Mouse (Mus musculus) R1 (cell line): ENCODE data around the gene Anpep.

ENCODE experiments used
- DNase-seq: peaks from one replicate; pipeline ENCODE4 v3.0.0-alpha.2; 2018; ENCODE audit warnings: low read depth, low spot score

Gene Anpep

DNA sequence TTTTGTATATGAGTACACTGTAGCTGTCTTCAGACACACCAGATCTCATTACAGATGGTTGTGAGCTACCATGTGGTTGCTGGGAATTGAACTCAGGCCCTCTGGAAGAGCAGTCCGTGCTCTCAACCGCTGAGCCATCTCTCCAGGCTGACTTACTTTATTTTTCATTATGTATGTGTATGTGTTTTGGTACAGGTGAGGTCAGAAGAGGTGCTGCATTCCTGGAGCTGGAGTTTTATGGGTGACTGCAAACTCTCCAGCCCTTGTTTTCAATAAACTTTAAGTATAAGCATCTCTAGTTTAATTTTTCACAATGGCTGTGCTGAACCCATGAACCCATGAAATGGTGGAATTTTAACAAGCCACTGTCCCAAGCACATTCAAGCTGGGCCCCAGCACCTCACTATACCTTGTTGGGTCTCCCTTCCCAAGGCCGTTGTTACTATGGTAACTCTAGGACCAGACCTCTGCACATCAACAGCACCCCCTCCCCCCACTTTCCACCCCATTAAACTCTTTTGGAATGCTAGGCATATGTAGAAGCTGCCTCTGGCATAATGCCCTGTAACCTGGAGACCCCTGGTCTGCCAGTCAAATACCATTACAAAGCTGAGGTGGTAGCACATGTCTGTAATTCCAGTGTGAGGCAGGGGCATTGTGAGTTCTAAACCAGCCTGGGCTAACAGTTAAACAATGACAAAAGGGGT, 5.6 kb upstream of the Anpep start:
- DNase-seq, result peak; percentile 89

DNA sequence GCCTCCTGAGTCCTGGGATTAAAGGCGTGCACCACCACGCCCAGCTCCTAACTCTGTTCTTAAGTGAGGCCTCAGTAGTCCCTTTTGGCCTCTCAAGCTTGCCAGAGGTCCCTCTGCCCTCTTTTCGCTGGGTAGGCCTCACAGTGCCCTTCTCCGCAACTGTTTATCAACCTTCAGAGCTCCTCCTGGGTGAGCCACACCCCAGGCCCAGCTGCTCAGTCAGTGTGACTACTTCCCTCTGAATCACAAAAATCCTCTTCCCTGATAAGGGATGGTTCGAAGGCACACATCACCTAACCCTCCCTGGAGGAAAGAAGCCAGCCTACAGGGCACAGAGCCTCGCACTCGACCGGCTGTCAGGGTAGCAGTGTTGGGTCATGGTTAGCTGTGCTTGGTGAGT, 935 bp upstream of the Anpep start:
- DNase-seq, result no peak

DNA sequence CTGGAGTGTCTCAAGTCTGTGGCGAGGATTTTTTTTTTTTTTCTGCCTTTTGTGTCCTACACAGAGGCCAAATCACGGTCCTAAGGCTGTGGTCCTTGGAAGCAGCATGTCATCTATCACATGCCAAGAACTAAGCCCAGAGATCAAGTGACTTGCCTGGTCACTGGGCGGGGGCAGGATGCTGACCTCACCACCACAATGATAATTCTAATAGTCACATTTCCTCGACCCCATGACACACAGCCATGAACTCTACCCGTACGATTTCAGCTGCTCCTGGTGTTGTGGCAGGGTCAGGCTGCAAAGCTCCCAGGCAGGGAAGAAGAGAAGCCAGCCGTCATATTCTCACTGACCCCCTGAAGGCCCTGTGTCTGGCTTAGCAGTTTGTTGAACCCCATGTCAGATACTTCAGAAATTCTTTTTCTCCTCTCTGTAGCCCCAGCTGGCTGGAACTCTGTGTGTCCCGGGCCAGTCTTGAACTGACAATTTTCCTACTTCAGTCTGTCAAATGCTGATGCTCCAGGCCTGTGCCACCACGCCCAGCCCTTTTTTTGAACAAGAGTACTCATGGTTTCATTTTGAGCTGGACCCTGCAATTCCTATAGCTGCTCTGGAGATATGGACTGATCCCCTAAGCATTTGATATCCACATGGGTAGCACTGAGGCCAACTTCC, 1.8 kb downstream of the Anpep start:
- DNase-seq, result no peak

DNA sequence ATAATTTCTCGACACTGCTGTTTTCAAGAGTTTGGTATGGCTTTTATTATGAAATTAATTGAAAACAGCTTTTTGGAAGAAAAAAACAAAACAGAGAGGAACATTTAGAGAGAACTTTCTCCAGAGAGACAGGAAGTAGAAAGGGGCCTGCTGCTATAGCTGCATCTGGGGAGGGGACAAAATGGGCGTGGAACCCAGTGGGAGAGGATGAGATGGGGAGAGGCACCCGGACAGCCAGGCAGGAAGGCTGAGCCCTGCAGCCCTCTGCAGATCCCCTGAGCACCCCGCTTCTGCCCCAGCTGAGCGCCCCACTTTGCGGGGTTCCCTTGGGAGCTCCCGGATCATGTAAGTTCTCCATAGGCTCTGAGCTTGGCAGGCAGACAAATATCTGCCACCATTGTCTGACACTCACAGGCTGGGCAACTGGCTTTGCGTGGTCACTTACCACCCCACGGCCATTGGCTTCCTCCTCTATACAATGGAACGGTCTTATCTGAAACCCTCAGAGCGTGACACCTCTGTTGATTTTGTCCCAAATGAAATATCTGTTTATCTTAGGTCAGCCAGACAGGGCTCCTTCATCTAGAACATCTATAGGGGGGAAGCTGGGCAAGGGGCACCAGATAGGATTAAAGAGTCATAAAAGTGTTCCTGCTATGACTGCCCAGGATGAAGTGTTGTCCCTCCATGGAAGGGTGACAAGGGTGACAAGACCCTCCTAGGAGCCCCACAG, 2.5 kb downstream of the Anpep start:
- no peak for DNase-seq

DNA sequence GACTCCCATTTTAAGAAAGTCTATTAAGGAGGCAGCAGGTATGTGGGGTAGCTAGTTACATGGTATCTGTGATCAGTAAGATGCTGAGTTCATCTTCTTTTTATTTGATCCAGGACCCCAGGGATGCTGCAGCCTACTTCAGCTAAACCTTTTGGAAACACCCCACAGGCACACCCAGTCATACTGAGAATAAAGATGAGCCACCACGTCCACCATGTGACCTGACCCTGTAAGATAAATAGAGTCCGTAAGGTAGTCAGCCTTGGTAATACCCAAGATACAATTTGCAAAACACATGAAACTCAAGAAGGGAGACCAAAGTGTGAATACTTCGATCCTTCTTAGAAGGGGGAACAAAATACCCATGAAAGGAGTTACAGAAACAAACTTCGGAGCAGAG, 4.6 kb downstream of the Anpep start:
- DNase-seq, result no peak

DNA sequence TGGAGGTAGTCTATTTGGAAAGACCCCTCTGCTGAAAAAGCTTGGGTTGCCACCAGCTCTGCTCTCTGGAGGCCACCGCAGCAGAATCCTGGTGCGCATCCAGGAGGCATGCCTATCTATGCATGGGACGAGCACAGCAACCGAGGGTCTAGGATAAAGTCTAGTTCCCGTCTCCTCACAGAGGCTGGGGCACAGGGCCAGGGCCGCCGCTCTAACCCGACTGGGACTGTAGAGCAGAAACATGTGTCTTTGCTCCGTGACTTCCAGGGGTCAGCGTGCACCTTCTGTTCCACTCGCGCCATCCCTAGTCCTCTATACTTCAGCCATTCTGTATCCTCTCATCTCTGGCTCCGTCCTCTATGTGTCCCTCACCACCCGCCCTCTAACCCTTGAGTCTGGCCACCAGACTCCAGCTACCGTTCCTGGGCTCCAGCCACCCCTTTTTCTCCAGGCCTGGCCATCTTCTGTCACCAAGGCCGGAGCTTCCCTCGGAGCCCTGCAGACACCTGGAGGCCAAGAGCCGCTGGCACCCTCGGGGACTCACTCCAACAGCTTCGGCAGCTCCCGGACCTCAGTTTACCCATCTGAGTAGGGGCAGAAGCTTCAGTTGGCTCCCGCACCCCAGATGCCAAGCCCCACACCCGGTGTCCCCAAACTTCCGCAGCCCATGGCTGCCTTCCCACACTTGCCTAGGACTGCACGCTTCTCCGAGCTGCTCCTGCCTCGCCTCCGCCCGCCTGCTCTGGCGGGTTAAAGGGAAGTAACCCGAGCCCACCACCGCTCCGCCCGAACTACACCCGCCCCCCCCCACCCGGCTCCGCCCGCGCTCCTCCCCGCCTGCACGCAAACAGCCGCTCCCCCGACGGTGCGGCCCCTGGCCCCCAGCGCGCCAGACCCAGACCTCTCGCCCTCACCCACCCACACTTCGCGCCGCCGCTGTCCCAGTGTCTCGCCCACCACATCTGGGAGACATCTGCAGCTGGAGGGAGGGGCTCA, 13.1 kb downstream of the Anpep start:
- peak; percentile 74 for DNase-seq

DNA sequence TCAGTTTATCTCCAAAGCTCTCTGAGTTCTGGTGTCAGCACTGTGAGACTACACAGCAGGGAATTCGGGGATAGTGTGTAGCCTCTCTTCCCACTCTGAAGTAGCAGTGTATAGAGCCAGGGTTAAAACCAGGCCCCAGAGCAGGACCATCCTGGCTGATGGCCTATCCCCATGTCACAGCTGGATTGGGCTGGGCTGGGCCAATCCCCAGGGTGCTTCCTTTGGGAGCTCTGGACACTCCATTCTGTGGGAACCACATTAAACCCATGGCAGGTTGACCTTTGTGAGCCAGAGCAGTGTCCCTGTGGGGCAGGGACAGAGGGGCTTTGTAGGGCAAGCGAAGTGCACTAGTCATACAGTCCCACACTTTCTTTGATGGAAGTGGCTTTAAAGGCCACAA, 14.5 kb downstream of the Anpep start:
- no peak for DNase-seq

DNA sequence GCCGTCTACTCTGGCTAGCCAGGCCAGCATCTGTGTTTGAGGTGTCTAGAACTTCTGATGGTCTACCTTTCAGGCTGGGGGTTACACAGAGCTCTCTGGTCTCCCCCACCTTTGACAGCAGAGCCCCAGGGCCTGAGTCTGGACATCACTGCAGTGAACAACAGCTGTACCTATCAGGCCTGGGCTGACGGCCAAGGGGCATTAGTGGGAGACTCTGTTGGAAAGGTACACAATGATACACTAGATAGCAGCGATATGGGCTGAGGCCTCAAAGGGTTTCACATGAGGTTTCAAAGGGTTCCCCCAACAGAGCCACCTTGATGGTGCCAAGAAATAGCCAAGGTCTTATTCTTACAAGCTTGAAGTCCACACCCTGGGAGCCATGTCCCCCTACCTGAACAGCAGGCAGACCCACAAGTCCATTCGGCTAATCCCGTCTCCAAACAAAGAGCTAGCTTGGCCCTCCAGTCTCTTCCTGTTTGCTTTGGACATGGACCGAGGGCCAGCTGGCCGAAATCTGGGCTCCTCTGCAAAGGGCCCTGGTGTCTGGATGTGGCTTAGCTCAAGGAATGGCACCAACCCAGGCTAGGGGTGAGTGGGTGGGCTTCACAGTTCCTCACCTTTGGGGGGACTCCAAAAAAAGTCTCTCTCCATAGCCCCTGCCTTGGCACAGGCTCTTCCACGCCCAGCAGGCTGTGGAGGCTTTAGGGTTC, 16.6 kb downstream of the Anpep start:
- DNase-seq, result no peak

DNA sequence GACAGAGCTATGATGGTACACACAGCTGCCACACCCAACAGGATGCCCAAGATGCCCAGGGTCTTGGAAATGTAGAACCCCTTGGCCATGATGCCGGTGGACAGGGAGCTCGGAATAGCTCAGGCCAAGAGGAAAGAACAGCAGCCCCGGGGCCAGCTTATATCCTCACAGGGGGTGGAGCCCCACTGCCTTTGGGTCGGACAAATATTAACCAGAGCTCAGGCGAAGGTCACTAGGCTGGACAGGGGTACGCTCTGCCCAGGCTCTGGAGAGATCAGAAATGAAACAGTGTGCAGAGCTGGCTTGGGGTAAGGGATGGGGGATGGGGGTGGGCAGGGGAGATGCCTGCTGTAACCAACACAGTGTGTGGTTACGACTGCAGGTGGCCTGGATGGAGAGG, 18.7 kb downstream of the Anpep start:
- no peak for DNase-seq

DNA sequence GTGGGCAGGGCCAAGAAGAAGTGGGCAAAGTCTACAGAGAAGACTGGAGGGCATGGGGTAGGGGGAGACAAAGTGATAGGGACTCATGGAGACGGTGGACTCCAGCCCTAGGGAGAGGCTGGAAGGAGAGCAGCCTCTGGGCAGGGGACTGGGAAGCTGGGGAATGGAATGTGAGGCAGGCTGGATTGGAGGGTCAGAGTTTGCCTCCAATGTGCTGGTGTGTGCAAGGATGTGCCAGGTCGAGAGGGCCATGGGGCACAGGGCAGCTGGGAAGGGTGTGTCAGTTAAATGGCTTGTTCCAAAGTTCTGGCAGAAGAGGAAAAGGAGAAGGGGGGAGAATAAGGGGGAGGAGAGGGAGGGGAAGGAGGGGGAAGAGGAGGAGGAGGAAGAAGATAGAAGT, 23.6 kb downstream of the Anpep start:
- DNase-seq, result no peak

DNA sequence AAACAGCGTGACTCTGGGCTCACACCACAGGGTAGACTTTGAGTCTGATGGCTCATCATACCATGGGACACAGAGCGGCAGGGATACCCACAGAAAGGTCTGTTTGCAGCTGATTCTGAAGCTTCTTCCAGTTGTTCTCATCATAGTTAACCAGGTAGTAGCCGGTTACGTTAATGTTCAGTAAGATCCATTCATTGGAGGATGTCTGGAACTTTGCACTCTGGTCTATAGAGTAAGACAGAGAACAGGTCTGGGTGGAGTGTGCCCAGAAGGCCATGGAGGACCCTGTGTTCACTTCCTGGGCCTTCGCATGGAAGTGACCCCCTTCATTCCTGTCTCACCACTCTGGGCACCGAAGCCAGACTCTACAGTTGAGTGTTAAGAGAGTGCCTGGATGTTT, 25.7 kb downstream of the Anpep start:
- DNase-seq, result no peak

DNA sequence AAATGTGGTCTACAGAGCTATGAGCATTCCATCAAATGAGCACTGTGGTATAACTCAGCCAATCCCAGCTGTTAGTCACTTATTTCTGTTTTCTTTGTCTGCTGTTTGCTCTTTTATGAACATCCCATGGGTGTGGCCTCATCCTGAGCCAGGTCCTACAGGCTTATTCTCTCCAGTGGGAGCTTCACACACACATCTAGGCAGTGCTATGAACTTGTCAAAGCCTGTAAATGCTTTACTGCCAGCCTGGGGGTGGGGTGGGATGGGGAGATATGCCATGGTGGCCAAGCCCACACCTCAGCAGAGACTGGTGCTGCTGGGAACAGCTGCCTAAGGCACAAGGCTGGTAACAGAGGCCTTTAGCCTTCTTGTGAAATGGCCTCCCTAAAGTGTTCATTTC, 27.9 kb downstream of the Anpep start:
- DNase-seq, result no peak

DNA sequence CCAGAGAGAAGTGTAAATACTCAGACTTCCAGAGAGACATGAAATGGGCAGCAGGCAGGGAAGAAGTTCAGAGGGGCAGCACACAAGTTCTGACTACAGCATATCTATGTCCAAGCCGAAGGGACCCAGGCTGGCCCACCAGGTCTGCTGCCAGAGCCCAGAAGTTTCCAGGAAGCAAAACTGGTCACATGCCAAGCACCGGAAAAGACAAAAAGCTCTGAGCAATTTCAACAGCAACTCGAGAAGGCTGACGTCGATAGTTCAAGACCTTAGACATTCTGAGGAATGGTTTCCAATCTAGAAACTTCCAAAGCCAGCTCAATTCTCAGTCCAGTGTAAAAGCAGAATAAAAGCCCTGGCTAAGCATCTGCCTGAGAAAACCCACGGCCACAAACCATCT, 29.3 kb downstream of the Anpep start:
- no peak for DNase-seq

DNA sequence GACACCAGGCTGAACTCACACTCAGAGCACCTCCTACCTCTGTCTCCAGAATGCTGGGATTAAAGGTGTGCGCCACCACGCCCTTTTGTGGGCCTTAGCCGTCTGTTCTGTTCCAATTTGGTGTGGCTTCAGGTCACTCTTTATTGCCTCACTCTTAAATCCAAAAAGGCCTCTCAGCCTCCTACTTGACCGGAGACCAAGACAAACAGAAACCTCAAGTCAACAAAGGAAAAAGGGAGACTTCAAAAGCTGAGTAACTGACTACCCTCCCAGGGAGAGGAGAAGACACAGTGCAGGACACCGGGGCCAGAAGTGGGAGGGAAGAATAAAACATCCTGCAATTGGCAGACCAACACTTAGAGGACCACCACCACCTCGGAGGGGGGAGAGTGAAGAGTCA, 29.7 kb downstream of the Anpep start:
- DNase-seq, result no peak

DNA sequence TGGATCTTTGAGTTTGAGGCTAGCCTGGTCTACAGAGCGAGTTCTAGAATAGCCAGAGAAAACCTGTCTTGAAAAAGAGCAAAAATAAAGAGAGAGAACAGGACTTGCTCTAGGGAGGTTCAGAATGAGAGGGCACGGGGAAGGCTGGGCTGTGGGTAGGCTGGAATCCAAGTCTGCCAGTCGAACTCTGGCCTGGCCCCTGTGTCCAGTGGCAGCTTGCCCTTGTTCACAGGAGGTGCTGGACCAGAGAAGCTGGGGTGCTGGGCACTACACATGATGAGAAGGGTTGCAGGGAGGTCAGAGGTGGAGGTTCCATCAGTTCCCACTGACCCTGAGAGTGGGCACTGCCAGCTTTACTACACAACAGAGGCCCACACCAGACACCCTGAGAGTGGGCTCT, 32.5 kb downstream of the Anpep start:
- no peak for DNase-seq

DNA sequence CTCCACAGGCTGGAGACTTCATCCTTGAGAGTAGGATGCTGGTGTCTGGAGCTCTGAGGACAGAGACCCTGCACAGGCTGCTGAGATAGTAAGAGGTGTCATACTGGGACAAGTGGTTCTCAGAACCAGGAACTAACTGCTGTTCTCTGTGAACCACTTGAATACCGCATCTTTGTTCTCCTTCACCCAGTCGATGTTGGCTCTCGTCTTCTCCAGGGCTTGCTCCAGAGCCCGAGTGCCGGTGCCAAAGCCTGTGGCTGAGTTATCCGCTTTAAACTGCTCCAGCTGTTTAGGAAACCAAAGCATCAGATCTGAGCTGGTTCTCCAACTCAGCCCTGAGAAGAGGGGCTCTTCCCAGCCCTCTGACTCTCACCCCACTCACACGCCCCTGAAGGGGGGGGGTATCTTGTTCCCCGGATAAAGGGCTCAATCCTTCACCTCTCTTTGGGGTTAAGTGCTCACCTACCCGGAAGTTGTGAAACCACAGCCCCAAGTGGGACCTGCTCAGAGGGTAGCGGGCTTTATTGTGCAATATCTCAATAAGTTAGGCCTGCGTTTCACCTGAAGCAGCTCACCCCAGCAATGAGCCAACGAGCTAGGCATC, 38.7 kb downstream of the Anpep start:
- no peak for DNase-seq

DNA sequence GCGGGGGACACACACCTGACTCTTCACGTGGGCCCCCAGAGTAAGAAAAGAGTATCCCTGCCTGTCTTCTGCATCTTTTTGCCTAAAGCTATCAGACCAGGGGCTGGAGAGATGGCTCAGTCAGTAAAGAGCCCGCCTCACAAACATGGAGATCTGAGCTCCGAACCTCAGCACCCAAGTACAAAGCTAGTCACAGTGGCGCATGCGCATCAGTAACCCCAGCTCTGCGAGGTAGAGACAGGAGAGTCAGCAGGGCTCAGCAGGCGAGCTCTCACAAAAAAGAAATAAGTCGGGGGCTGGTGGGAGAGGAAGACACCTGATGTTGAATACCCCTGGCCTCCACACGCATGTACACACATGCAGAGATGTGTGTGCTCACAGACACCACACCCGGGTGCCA, 40.9 kb downstream of the Anpep start:
- peak; percentile 77 for DNase-seq

DNA sequence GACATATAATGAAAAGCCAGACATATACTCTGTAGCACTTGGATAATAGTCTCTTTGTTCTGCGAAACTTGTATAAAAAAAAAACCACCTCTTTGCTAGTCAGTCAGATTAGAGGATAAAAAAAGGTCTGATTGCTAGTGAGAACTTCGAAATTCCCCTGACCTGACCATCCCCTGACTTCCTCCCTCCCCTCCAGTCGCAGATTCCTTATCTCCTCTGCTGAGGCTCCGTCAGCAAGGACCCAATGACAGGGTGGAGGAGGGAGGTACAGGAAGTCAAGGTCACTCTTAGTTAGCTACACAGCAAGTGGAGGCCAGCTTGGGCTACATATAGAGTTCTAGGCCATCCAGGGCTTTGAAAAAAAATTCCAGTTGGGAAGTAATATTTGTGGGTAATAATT, 41.3 kb downstream of the Anpep start:
- DNase-seq, result peak; percentile 23

DNA sequence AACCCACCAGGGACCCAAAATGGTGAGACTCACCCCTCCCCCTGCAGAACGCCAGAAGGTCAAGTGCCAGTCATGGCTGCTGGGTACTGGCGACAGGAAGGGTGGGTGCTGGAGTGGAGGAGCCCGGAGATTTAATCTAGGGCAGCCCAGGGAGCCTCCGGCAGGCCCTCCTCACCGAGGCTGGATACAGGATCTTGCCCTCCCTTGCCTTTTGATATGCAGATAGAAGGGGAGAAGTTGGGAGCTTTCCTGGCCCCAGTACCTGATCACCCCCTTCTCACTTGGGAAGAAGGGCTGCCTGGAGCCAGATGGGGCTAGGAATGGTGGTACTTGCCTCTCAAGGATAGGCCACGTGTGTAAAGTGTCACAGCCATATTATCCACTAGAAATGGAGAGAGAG, 42.5 kb downstream of the Anpep start:
- peak; percentile 83 for DNase-seq

DNA sequence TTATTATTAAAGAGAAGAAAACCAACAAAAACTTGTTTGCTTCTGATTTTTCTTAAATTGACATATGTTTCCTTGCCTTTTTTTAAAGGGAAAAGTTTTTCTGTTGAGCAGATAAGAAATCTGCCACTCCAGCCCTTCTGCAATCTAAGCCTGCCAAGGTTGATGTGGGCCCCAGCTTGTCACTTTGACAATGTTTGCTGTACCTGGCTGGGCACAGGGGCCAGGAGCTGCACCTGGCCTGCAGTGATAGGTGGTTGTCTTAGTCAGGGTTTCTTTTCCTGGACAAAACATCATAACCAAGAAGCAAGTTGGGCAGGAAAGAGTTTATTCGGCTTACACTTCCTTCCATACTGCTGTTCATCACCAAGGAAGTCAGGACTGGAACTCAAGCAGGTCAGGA, 47.5 kb downstream of the Anpep start:
- DNase-seq, result no peak
